Mouse (Mus musculus): ENCODE results near the gene Spag9.

DNA sequence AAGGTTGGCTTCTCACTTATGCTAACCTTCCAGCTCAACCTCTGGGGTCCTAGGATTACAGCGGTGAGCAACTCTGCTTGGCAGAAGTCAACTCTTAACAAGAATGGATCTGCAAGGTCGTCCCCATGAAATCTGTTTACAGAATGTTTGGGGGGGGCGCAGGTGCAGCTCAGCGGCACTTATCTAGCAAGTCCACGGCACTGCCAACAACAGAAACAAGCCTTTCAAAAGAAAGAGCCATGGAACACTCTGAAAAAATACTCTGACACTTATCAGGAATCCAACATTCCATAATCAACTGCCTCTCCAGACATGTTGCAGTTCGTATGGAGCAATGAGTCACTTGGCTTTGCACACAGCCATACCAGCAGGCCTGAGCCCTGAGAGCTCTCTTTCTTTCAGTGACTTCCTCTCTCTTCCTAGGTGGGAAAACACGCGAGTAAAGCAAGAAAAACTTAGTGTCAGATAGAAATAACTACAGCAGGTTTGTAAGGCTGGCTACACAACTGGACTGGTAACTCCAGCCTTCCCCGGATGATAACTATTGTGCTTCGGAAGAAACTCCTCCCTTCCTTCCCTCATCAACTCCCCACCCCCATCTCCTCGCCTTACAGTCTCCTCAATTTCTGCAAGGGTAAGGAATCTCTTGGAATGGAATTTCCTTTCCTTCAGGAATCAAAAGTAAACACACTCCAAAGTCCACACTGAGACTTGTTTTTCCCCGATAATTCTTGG is 7.4 kb upstream of the Spag9 start:
- TF ChIP-seq CTCF (IDR thresholded peaks at IDR 0.05; ENCODE audit: low read depth, low read length): no peak
- no peak for TF ChIP-seq POLR2A (IDR thresholded peaks at IDR 0.05; ENCODE audit: borderline replicate concordance, low read depth, low read length)

Measured in bone marrow macrophage, adult 2 months (primary cell).